Mouse (Mus musculus): ENCODE data around the gene Cgnl1.

Cgnl1 gene

GRCm38 (mm10) chr9:71670677-71671076 lies 100.7 kb downstream of the Cgnl1 start:
- DNase-seq (ENCODE audit: low spot score), result no peak

- DNase-seq (ENCODE audit: low spot score), result no peak
Measured at GRCm38 (mm10) chr9:71667616-71668015, 103.8 kb downstream of the Cgnl1 start.

GRCm38 (mm10) chr9:71666432-71666831 lies 105.0 kb downstream of the Cgnl1 start:
- DNase-seq (ENCODE audit: low spot score), result no peak

- DNase-seq (ENCODE audit: low spot score), result no peak
Measured at GRCm38 (mm10) chr9:71665493-71665892, 105.9 kb downstream of the Cgnl1 start.

- DNase-seq (ENCODE audit: low spot score), result no peak
Measured at GRCm38 (mm10) chr9:71664855-71665254, 106.5 kb downstream of the Cgnl1 start.

GRCm38 (mm10) chr9:71663421-71664217 lies 107.8 kb downstream of the Cgnl1 start:
- no peak for DNase-seq (ENCODE audit: low spot score)

- no peak for DNase-seq (ENCODE audit: low spot score)
Measured at GRCm38 (mm10) chr9:71660540-71660939, 110.9 kb downstream of the Cgnl1 start.

GRCm38 (mm10) chr9:71659681-71660080 lies 111.7 kb downstream of the Cgnl1 start:
- no peak for DNase-seq (ENCODE audit: low spot score)

- no peak for DNase-seq (ENCODE audit: low spot score)
Measured at GRCm38 (mm10) chr9:71657199-71657598, 114.2 kb downstream of the Cgnl1 start.

- DNase-seq (ENCODE audit: low spot score), result no peak
Measured at GRCm38 (mm10) chr9:71654861-71655260, 116.5 kb downstream of the Cgnl1 start.

GRCm38 (mm10) chr9:71646115-71646514 lies 125.3 kb downstream of the Cgnl1 start:
- DNase-seq (ENCODE audit: low spot score), result peak; percentile 67

- no peak for DNase-seq (ENCODE audit: low spot score)
Measured at GRCm38 (mm10) chr9:71643611-71644010, 127.8 kb downstream of the Cgnl1 start.

- DNase-seq (ENCODE audit: low spot score), result no peak
Measured at GRCm38 (mm10) chr9:71642270-71642669, 129.1 kb downstream of the Cgnl1 start.

- DNase-seq (ENCODE audit: low spot score), result no peak
Measured at GRCm38 (mm10) chr9:71640361-71640927, 131.0 kb downstream of the Cgnl1 start.

- no peak for DNase-seq (ENCODE audit: low spot score)
Measured at GRCm38 (mm10) chr9:71638198-71638597, 133.2 kb downstream of the Cgnl1 start.

- no peak for DNase-seq (ENCODE audit: low spot score)
Measured at GRCm38 (mm10) chr9:71636854-71637253, 134.5 kb downstream of the Cgnl1 start.

- no peak for DNase-seq (ENCODE audit: low spot score)
Measured at GRCm38 (mm10) chr9:71635627-71636026, 135.8 kb downstream of the Cgnl1 start.

- no peak for DNase-seq (ENCODE audit: low spot score)
Measured at GRCm38 (mm10) chr9:71634916-71635315, 136.5 kb downstream of the Cgnl1 start.

- DNase-seq (ENCODE audit: low spot score), result no peak
Measured at GRCm38 (mm10) chr9:71628921-71629320, 142.5 kb downstream of the Cgnl1 start.

- no peak for DNase-seq (ENCODE audit: low spot score)
Measured at GRCm38 (mm10) chr9:71628286-71628685, 143.1 kb downstream of the Cgnl1 start.

- no peak for DNase-seq (ENCODE audit: low spot score)
Measured at GRCm38 (mm10) chr9:71625961-71626360, 145.4 kb downstream of the Cgnl1 start.

GRCm38 (mm10) chr9:71624793-71625495 lies 146.5 kb downstream of the Cgnl1 start:
- peak; percentile 8 for DNase-seq (ENCODE audit: low spot score)

Measured in MN1 (cell line).